Mouse (Mus musculus): ENCODE results near the gene Hs3st3b1. TPM values are rescaled to one million over a fixed set of nuclear protein-coding genes. Genes with fewer than 3 reads are reported as not detected.

Hs3st3b1 gene
- polyA plus RNA-seq, 1 experiment from 2014 or later: 1.8 TPM

DNA sequence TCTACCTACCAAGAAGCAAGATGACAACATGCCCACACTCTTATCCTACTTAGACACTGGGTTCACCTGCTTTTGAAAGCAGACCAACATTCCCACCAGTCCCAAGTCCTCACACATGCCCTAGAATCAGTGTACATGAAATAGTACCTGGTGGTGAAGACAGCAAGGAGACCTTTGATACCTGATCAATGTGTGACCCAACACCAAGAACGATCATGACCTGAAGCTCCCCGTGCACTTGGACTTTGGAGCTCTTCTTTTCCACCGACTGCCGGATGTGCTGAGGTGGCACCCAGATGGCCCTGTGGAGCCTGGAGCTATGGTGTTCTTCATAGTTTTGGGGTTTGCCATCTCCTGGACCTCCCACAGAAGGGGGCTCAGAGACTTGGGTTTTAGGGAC, 43.5 kb downstream of the Hs3st3b1 start:
- no peak overlapping the region for H3K9ac ChIP-seq
- no peaks in the 10 kb centered on the region for H3K9me3 ChIP-seq (replicated peaks)
- H3K27ac ChIP-seq: no peak overlapping the region
- ATAC-seq (replicated peaks; ENCODE audit: insufficient number of reproducible peaks, insufficient read depth, low FRiP score, low read depth): no peak
- H3K36me3 ChIP-seq: no peaks in the 10 kb centered on the region
- WGBS: 92% methylated on average over 4 of the region's 4 CpGs
- no peaks in the 10 kb centered on the region for H3K4me1 ChIP-seq (replicated peaks)
- H3K4me2 ChIP-seq: no peak overlapping the region
- H3K4me3 ChIP-seq: no peak overlapping the region
- H3K27me3 ChIP-seq: no peaks in the 10 kb centered on the region

DNA sequence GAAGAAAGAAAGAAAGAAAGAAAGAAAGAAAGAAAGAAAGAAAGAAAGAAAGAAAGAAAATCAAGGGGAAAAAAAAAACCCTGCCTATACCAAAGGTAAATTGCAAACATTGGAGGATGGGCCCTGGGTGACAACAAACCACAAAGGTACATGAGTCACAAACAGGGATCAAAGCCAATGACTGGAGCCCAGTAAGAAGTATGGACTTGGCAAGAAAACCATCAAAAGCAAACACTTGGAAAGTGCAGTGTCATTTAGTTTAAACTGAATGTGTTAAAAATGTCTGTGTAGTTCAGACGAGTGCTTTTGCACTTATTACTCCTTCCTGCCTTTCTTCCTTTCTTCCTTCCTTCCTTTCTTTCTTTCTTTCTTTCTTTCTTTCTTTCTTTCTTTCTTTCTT, 59.3 kb downstream of the Hs3st3b1 start:
- H3K4me3 ChIP-seq: no peak overlapping the region
- H3K27ac ChIP-seq: no peak overlapping the region
- 72% methylated on average over 1 of the region's 1 CpGs for WGBS

DNA sequence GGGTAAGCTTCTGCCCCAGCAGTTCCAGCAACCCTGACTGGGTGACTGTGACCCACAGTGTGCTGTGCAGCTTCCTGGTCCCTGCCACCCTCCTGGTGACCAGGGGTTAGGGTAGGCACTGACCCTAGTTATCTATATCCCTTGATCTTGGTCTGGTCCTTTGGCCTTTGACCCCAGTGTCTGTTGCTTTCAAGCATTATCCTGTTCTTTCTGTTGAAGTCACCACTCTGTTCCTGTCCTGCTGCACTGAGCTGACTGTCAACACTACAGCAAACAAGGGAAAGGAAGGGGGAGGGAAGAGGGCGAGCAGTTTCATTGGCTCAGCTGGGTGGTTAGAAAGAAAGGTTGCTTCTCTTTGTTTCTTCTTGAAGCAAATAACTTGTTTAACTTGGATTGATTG, 60.1 kb downstream of the Hs3st3b1 start:
- ATAC-seq (replicated peaks; ENCODE audit: insufficient number of reproducible peaks, insufficient read depth, low FRiP score, low read depth): no peak
- Histone ChIP-seq H3K9me3 (replicated peaks) (no peaks in the 10 kb centered on the region), H3K4me2 (no peak overlapping the region), H3K27me3 (no peaks in the 10 kb centered on the region), H3K36me3 (no peaks in the 10 kb centered on the region), H3K27ac (no peak overlapping the region), H3K4me3 (no peak overlapping the region), H3K4me1 (replicated peaks) (no peaks in the 10 kb centered on the region), H3K9ac (no peak overlapping the region)
- WGBS: 26% methylated on average over 1 of the region's 1 CpGs

More for the DNA sequence above, 59.3 kb downstream of the Hs3st3b1 start:
- no peaks in the 10 kb centered on the region for H3K9me3 ChIP-seq (replicated peaks)
- H3K36me3 ChIP-seq: no peaks in the 10 kb centered on the region
- H3K4me1 ChIP-seq (replicated peaks): no peaks in the 10 kb centered on the region
- ATAC-seq (replicated peaks; ENCODE audit: insufficient number of reproducible peaks, insufficient read depth, low FRiP score, low read depth): no peak
- H3K27me3 ChIP-seq: no peaks in the 10 kb centered on the region
- H3K9ac ChIP-seq: no peak overlapping the region
- no peak overlapping the region for H3K4me2 ChIP-seq

DNA sequence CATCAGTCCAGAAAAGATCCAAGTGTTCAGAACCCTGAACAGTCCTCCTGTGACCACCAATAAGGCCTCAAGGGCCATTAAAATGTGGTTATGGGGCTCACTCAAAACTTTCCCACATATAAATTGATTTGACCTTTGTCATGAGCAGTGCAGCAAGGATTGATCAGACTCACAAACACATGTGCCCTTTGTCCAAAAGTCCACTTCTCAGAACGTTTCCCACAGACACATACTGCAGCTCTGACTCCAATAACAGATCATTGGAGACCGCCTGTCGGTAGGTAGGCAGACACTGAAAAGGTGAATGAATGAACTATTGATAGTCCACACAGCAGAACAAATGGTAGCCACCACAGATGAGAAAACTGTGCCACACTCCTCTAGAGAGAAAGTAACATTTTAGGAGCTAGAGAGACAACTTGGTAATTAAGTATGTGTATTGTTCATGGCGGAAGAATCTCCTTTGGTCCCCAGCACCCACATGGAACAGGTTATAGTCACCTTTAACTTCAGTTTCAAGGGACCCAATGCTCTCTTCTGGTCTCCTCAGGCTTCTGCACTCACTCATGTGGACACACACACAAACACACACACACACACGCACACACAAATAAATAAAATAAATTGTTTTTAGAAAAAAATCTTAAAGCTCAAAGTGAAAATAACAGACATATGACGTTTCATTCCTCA, 70.9 kb downstream of the Hs3st3b1 start:
- 79% methylated on average over 6 of the region's 6 CpGs for WGBS
- H3K4me3 ChIP-seq: no peak overlapping the region
- no peak overlapping the region for H3K9ac ChIP-seq
- no peak for ATAC-seq (replicated peaks; ENCODE audit: insufficient number of reproducible peaks, insufficient read depth, low FRiP score, low read depth)
- no peaks in the 10 kb centered on the region for H3K9me3 ChIP-seq (replicated peaks)
- no peak overlapping the region for H3K27ac ChIP-seq
- no peaks in the 10 kb centered on the region; the same call in 1 of the 2 replicates for H3K4me1 ChIP-seq (replicated peaks)
- H3K27me3 ChIP-seq: no peaks in the 10 kb centered on the region
- no peak overlapping the region for H3K4me2 ChIP-seq
- H3K36me3 ChIP-seq: no peaks in the 10 kb centered on the region

DNA sequence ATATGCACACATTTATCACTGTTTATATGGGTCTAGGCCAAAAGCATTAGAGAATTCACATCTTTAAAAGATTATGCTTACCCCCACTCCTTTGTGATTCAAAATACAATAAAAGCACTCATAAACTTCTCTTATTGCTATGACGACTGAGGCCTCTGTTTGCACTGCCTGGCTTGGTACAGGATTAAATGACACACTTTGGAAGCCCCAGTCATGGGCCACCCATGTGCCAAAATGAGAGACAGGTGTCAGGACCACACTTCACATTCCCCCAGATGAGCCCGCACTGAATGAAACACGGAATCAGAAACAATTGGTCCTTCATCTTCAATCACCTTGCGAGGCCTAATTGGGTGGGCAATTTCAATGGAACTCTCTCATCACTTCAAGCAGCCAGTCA, 71.8 kb downstream of the Hs3st3b1 start:
- Histone ChIP-seq H3K9me3 (replicated peaks) (no peaks in the 10 kb centered on the region), H3K4me2 (no peak overlapping the region), H3K4me3 (no peak overlapping the region), H3K27ac (no peak overlapping the region), H3K36me3 (no peaks in the 10 kb centered on the region), H3K9ac (no peak overlapping the region), H3K4me1 (replicated peaks) (no peaks in the 10 kb centered on the region; the same call in 1 of the 2 replicates), H3K27me3 (no peaks in the 10 kb centered on the region)
- ATAC-seq (replicated peaks; ENCODE audit: insufficient number of reproducible peaks, insufficient read depth, low FRiP score, low read depth): no peak
- 81% methylated on average over 4 of the region's 4 CpGs for WGBS

DNA sequence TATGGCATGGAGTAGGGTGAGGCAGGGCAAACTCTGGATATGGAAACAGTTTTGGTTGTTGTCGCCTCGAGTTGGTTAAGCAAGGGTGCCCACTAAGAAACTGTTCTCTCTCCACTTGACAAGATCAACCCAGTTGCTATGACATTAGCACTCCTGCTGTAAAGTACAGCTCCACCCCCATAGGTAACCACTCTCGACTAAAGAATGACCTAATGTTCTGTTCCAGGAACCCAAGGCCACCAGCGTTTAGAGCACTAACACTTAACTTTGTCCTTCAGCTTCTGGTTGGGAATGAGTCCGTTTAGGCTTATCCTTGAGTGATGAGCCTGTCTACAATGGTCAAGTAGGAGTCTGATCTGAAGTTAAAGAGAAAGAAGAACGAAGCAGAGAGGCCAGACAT, 76.7 kb downstream of the Hs3st3b1 start:
- Histone ChIP-seq H3K27ac (no peak overlapping the region), H3K4me3 (no peak overlapping the region), H3K4me1 (replicated peaks) (no peaks in the 10 kb centered on the region), H3K9me3 (replicated peaks) (no peaks in the 10 kb centered on the region), H3K36me3 (no peaks in the 10 kb centered on the region), H3K27me3 (no peaks in the 10 kb centered on the region), H3K4me2 (no peak overlapping the region), H3K9ac (no peak overlapping the region)
- WGBS: no CpG with 5 or more reads among the region's 6 CpGs
- ATAC-seq (replicated peaks; ENCODE audit: insufficient number of reproducible peaks, insufficient read depth, low FRiP score, low read depth): no peak

DNA sequence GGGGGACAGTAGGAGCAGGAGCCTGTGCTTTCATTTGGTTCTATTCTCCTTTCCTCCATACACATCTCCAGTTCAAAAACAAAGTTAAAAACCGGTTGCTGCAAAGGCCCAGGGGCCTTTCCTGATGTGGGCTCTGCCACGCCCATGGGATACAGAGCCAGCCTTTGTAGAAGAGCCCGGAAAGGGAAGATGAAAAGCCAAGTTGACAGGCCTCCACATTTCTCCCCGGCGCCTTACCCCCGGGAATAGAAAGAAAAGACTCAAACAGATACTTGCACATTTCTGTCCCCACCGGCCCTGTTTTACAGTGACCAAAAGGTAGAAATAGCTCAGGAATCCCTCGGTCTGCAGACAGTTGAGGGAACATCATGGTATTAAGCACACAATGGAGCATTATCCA, 77.4 kb downstream of the Hs3st3b1 start:
- no peak overlapping the region for H3K4me3 ChIP-seq
- no peak for ATAC-seq (replicated peaks; ENCODE audit: insufficient number of reproducible peaks, insufficient read depth, low FRiP score, low read depth)
- H3K27ac ChIP-seq: no peak overlapping the region
- H3K4me2 ChIP-seq: no peak overlapping the region
- no peak overlapping the region for H3K9ac ChIP-seq
- no peaks in the 10 kb centered on the region for H3K4me1 ChIP-seq (replicated peaks)
- no peaks in the 10 kb centered on the region for H3K36me3 ChIP-seq
- no peaks in the 10 kb centered on the region for H3K9me3 ChIP-seq (replicated peaks)
- H3K27me3 ChIP-seq: no peaks in the 10 kb centered on the region
- WGBS: 50% methylated on average over 8 of the region's 8 CpGs

DNA sequence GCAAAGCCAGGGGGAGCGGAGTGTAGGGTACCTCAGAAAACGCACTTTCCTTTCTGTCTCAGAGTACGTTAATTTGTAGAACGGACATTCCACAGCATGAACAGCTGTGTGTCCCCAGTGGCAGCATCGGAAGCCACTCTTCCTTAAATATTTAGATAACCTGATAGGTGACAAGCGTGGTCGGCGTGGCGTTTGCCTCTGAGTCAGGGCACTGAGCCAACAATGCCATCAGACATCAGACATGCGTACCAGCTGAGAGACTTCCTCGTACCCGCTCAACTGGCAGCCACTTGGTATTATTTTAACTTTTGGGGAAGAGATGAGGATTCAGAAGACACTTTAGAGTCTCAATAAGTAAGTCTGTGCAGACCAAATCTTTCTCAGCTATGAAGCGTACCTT, 84.6 kb downstream of the Hs3st3b1 start:
- Histone ChIP-seq H3K4me3 (no peak overlapping the region), H3K4me1 (replicated peaks) (peaks cover 23% of the 10 kb centered on the region), H3K9ac (no peak overlapping the region), H3K36me3 (no peaks in the 10 kb centered on the region), H3K4me2 (peak overlapping the region; percentile 40), H3K27ac (no peak overlapping the region), H3K9me3 (replicated peaks) (no peaks in the 10 kb centered on the region), H3K27me3 (no peaks in the 10 kb centered on the region)
- no peak for ATAC-seq (replicated peaks; ENCODE audit: insufficient number of reproducible peaks, insufficient read depth, low FRiP score, low read depth)
- WGBS: 37% methylated on average over 13 of the region's 13 CpGs

Other genes starting within 250 kb of the Hs3st3b1 start
- gene Cox10, start 157.2 kb upstream of the Hs3st3b1 start, polyA plus RNA-seq (2015; fragmentation: Nextera tagmentation; extraction: Ambion mirVana): 36.3 TPM in 2 replicates